Mouse (Mus musculus) hindbrain, embryonic 16.5 days (tissue): ENCODE data around the gene Kcnt1. TPM values are rescaled to one million over a fixed set of nuclear protein-coding genes. Genes with fewer than 3 reads are reported as not detected.

Experiments
- polyA plus RNA-seq: library from polyadenylated mRNA; unstranded; fragments of >200 nt; fragmentation: Nextera tagmentation; extraction: Ambion mirVana; gene quantifications from 2 replicates; pipeline ENCODE4 v1.2.1, GENCODE M21; 2015

Gene Kcnt1
- polyA plus RNA-seq, 1 experiment from 2014 or later: 27.4 TPM

Other genes with a start within 250 kb of the Kcnt1 start
- gene Ccdc183, start 246.1 kb upstream of the Kcnt1 start, polyA plus RNA-seq: 0.13 and 0.34 TPM in 2 replicates
- 54.6 and 66.8 TPM in 2 replicates for gene Tmem141, start 241.7 kb upstream of the Kcnt1 start, polyA plus RNA-seq
- gene Fcna, start 235.7 kb upstream of the Kcnt1 start, polyA plus RNA-seq: 4.6 and 4.8 TPM in 2 replicates
- gene Lcn8, start 210.6 kb upstream of the Kcnt1 start, polyA plus RNA-seq: not detected in 2 replicates
- gene Lcn5, start 205.8 kb upstream of the Kcnt1 start, polyA plus RNA-seq: not detected in 2 replicates
- gene Lcn6, start 186.9 kb upstream of the Kcnt1 start, polyA plus RNA-seq: not detected in 2 replicates
- gene Lcn10, start 181.0 kb upstream of the Kcnt1 start, polyA plus RNA-seq: not detected in 2 replicates
- not detected in 2 replicates for gene Obp2a, start 163.7 kb upstream of the Kcnt1 start, polyA plus RNA-seq
- 164 and 182 TPM in 2 replicates for gene Bmyc, start 157.0 kb upstream of the Kcnt1 start, polyA plus RNA-seq
- gene Obp2b, start 126.7 kb upstream of the Kcnt1 start, polyA plus RNA-seq: not detected in 2 replicates
- gene Lcn3, start 98.2 kb upstream of the Kcnt1 start, polyA plus RNA-seq: not detected in 2 replicates
- gene Lcn11, start 86.7 kb upstream of the Kcnt1 start, polyA plus RNA-seq: not detected in 2 replicates
- gene Gm13539, start 81.5 kb upstream of the Kcnt1 start, polyA plus RNA-seq: not detected in 2 replicates
- gene Glt6d1, start 47.9 kb upstream of the Kcnt1 start, polyA plus RNA-seq: not detected in 2 replicates
- not detected in 2 replicates for gene Lcn9, start 40.6 kb upstream of the Kcnt1 start, polyA plus RNA-seq
- not detected in 2 replicates for gene Sohlh1, start 16.5 kb upstream of the Kcnt1 start, polyA plus RNA-seq
- gene Camsap1, start 119.5 kb downstream of the Kcnt1 start, polyA plus RNA-seq: 23.6 and 46.8 TPM in 2 replicates
- 139 and 141 TPM in 2 replicates for gene Ubac1, start 158.0 kb downstream of the Kcnt1 start, polyA plus RNA-seq